Mouse (Mus musculus): ENCODE measurements at regions not wholly inside any gene's neighbourhood (a gene's known extent, or its start where the extent isn't known, plus 50 kb on each side); places are given as distances from the start of the nearest gene placed in this dataset.

DNA sequence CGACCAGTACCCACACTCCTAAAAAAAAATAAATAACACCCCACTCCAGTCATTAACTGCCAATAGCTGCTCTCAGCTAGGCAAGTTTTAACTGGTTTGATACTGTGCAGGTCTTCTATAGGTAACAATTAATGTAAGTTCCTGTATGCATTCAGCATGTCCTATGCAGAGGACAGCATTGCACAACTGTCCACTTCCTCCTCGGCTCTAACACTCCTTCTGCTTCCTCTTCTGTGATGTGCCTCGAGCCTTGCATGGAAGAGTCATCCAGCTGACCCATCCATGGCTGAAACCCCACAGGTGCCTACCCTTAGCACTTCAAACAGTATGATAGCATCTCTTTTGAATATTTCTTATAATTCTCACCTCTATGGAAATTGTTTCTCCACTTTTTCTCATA lies 449.4 kb upstream of the Rag2 start:
- DNase-seq (ENCODE audit: low spot score in 2 of 2), result no peak

GRCm38 (mm10) chr2:101206637-101207036 lies 417.9 kb upstream of the Rag2 start:
- DNase-seq (ENCODE audit: low spot score in 2 of 2), result no peak

GRCm38 (mm10) chr2:101209136-101209535 lies 415.4 kb upstream of the Rag2 start:
- DNase-seq (ENCODE audit: low spot score in 2 of 2), result no peak

- DNase-seq (ENCODE audit: low spot score in 2 of 2), result no peak
Observed at GRCm38 (mm10) chr2:101220759-101221158, 403.8 kb upstream of the Rag2 start.

- no peak for DNase-seq (ENCODE audit: low spot score in 2 of 2)
Observed at GRCm38 (mm10) chr2:101242983-101243382, 381.5 kb upstream of the Rag2 start.

DNA sequence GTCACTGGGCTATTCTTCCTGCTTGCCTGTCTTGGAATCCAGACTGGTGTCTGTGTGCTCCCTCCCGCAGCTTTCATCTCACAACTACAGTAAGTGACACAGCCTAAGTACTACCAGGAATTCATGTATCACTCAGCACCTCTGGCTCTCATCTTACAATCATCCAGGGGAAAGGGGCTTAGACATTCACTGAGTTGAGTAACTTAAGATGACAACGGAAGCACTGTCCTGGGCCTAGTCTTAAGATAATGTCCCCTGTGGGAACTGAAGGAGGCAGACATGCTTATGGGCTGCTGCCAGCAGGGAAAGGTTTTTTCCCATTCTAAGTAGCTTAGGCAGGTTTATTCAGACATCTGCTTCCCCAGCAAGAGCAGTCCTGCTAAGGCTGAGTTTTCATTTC lies 377.4 kb upstream of the Rag2 start:
- no peak for DNase-seq (ENCODE audit: low spot score in 2 of 2)

DNA sequence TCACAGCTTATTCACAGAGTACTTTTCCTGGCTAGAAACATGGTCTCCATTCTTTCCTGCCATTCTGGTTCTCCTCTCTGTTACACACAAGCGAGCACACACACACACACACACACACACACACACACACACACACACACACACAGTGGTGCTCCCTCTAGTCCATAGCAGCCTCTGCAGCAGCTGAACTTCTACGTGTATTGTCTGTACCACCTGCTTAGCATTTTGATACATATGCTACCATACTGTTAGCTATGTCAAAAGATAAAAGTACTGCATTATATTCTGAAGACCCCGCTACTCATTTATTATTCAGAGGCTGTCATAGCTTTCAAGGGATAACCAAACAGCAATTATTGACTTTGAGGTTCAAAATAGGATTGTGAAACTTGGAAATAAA lies 372.3 kb upstream of the Rag2 start:
- DNase-seq (ENCODE audit: low spot score in 2 of 2), result no peak

- no peak for DNase-seq (ENCODE audit: low spot score in 2 of 2)
Observed at GRCm38 (mm10) chr2:101256464-101256863, 368.1 kb upstream of the Rag2 start.

DNA sequence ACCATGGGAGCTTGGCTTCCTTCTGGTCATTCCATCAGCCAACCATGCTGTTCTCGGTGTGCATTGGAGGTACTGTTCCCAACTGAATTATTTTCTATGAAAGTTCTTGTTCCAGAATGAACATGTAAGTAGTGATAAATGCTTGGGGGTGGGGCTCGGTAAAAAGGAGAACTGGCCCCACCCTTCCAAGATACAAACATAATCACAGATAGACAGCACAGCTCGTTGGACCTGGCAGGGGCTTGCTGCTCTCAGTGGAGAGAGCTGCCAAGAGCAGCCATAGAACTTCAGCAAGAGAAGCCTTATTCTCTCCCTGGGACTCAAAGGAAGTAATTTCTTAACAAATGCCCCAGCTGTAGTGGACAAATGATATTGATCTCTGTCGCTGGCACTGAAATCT lies 360.6 kb upstream of the Rag2 start:
- no peak for DNase-seq (ENCODE audit: low spot score in 2 of 2)

DNA sequence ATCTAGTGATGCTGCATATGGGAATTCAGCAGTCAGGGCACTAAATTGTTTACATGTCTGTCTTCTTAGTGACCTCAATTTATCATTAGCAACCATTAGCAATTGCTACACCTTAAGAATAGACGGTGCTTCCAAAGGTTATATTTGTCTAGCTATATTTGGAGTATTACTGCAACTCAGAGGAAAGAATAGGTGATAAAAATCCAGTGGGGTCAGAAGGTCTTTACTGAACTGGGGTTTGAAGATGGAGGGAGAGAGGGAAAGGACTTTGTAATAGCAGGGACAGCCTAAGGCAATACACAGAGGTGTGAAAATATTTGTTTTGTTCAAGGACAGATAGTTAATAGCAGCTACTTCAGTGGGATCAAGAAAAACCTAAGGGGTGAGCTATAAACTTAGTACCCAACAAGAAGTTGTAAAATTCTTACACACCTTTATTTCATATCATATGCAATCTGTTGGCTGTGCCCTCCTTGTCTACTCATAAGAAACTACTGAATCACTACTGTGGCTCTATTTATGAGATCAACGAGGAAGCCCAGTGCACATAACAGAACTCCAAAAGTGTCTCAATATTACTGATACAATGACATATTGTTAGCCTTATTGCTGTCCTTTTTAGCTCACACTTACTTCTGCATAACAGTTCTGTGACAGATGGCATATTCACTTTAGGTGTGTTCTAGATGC lies 357.7 kb upstream of the Rag2 start:
- no peak for DNase-seq (ENCODE audit: low spot score in 2 of 2)

- DNase-seq (ENCODE audit: low spot score in 2 of 2), result no peak
Observed at GRCm38 (mm10) chr2:101274045-101274664, 350.4 kb upstream of the Rag2 start.

- DNase-seq (ENCODE audit: low spot score in 2 of 2), result no peak
Observed at GRCm38 (mm10) chr2:101284886-101285285, 339.6 kb upstream of the Rag2 start.

DNA sequence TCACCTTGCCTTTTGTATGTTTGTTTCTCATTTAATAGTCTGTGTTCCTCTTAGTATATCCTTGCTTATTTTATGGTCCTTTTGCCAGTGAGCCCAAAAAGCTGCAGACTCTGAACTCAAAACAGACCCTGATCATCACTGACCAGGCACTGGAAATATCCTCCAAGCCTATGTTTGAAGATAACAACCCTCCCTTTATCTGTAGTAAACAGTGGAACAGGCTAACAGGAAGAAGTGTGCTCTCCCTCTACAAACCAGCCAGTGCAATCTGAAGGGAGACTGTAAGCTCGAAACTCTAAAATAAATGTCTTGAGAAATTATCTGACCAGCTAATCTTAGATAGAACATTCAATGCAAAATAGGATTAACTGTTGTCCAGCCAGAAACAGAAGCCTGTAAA lies 336.4 kb upstream of the Rag2 start:
- DNase-seq (ENCODE audit: low spot score in 2 of 2), result no peak

DNA sequence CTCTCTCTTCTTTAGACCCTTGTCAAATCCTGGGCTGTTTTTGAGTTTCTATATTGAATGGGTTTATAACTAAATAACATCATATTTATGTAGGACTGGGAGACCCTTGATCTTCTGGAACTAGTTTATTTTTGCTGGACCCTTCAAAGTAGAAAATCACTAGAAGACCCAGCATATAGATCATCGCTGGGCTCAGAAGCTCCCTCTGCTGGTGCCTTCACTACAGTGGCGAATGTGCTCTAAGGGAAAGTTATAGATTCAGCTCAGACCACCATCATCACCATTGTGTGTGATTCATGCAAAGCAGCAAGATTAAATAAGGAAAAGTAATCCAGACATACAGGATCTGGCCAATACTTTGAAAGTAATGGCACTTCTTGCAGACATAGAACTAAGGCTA lies 335.4 kb upstream of the Rag2 start:
- no peak for DNase-seq (ENCODE audit: low spot score in 2 of 2)

DNA sequence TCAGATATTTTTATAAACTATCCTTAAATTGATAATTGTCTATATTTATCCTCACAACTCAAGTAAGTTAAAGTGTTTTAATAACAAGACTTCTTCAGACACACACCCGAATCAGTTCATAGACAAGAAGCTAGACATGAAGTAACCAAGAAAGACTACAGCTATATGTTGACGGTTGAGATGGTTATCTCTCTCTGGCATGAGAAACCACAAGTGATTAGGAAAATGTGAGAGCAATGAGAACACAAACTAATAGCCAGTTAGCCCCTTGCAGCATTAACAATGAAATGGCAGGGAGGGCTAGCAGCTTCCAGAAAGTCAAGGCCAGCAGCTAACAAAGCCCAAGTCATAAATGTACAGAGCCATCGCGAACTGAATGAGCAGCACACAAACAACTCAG lies 333.8 kb upstream of the Rag2 start:
- no peak for DNase-seq (ENCODE audit: low spot score in 2 of 2)

DNA sequence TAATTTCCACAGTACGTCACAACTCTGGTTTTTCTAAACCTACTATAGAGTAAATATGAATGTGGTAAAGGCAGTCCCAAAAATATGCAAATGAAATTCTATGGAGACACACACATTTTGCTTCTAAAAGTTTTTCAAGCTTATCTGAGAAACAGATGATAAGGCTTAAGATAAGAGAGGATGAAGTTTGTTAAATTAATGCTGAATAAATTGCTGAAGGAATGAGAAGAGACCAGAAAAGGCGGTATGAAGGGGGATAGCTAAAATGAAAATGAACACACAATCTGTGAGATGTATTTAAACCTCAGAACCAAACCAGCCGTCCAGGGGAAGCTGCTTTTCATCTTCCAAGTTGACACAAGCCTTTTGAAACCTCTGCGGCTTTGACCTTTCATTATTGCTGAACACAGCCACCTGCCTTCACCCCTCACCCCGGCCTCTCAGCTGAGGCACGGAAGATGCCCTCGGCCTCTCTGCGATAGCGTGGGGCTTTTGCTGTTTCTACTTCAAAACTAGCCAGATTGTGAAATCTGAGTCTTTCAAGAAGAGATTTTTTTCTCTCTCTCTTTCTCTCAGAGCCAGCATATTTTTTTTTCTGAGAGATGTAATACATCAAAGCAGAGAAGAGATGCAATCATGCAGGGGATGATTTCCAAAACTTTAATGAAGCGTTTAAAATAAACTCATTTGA lies 328.7 kb upstream of the Rag2 start:
- no peak for DNase-seq (ENCODE audit: low spot score in 2 of 2)

GRCm38 (mm10) chr2:101296369-101296682 lies 328.2 kb upstream of the Rag2 start:
- no peak for DNase-seq (ENCODE audit: low spot score in 2 of 2)

- peak in 1 of 2 experiments; percentile 16 for DNase-seq (ENCODE audit: low spot score in 2 of 2)
Observed at GRCm38 (mm10) chr2:101296778-101297177, 327.7 kb upstream of the Rag2 start.

GRCm38 (mm10) chr2:101299126-101299525 lies 325.4 kb upstream of the Rag2 start:
- DNase-seq (ENCODE audit: low spot score in 2 of 2), result no peak

DNA sequence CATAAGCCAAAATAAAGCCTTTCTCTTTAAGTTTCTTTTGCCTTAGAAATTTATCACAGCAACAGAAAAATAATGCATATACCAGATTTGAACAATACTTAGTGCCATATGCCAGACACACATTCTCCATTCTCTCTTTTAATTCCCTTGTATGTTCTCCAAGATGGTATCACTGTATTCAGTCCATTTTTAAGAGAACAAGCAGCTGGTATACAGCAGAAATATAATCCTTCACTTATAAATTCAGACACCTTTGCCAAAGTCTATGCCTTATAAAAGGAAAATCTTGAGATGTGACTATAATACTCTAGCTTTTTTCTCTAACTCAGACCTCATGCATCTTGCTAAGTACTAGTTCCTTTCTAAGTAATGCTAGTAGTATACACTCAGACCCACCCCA lies 324.4 kb upstream of the Rag2 start:
- no peak for DNase-seq (ENCODE audit: low spot score in 2 of 2)

DNA sequence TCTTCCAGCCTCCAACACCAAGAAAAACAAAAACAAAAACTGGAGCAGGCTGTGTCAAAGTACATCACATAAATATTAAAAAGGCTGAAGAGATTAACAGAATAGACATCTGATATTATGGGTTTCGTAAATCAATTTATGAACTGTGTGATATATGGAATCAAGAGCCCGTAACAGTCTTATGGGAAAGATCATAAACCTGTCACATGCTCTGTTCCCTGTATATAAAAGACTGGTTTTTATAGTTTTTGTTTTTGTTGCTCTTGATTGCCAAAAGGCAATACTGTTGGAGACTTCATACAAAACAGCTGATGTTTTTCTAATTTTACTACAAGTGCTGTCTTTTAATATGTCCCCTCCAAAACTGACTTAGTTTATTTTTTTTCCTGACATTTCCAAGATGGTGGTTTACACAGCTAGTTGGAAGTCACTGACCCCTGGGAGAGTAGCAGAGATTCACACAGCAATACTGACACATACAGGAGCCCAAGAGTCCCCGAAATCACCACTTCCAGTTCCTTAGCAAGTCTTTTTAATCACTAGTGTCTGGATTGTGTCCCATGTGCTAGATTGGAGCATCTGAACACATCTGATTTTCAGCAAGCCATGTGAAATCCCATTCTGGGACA lies 303.1 kb upstream of the Rag2 start:
- DNase-seq (ENCODE audit: low spot score in 2 of 2), result no peak

GRCm38 (mm10) chr2:101356709-101357108 lies 267.8 kb upstream of the Rag2 start:
- DNase-seq (ENCODE audit: low spot score in 2 of 2), result no peak

- DNase-seq (ENCODE audit: low spot score in 2 of 2), result no peak
Observed at GRCm38 (mm10) chr2:101364256-101364655, 260.3 kb upstream of the Rag2 start.

Data from left cerebral cortex, adult 8-10 months (tissue).